Mouse (Mus musculus): ENCODE data around the gene Cant1.

DNA sequence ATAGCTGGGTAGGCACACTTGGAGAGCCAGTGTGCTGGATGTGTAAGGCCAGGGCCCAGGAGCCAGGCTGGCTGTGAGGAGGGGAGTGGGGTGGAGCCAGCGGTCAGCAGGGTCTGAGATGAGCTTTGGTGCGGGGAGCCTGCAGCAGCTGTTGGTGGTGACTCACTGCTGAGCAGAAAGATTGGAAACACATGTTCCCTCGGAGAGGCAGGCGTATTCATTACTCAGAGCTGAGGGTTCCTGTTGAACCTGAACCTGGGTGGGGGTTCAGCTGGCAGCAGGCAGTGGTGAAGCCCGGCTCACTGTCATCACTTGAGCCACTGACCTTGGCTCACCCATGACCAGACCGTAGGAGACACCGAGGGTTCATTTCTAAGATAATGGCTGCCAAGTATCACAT is 53.7 kb downstream of the Cant1 start:
- TF ChIP-seq CTCF (IDR thresholded peaks at IDR 0.05; ENCODE audit: low read depth): no peak
- no peak for TF ChIP-seq EP300 (IDR thresholded peaks at IDR 0.05; ENCODE audit: low read depth)
